Mouse (Mus musculus): ENCODE measurements around the gene Tmem74b. TPM values are rescaled to one million over a fixed set of nuclear protein-coding genes. Genes with fewer than 3 reads are reported as not detected.

The Tmem74b gene
- not detected in 2 replicates for polyA plus RNA-seq (2011; ENCODE audit: insufficient read depth, insufficient read length, low replicate concordance, missing spikeins)

DNA sequence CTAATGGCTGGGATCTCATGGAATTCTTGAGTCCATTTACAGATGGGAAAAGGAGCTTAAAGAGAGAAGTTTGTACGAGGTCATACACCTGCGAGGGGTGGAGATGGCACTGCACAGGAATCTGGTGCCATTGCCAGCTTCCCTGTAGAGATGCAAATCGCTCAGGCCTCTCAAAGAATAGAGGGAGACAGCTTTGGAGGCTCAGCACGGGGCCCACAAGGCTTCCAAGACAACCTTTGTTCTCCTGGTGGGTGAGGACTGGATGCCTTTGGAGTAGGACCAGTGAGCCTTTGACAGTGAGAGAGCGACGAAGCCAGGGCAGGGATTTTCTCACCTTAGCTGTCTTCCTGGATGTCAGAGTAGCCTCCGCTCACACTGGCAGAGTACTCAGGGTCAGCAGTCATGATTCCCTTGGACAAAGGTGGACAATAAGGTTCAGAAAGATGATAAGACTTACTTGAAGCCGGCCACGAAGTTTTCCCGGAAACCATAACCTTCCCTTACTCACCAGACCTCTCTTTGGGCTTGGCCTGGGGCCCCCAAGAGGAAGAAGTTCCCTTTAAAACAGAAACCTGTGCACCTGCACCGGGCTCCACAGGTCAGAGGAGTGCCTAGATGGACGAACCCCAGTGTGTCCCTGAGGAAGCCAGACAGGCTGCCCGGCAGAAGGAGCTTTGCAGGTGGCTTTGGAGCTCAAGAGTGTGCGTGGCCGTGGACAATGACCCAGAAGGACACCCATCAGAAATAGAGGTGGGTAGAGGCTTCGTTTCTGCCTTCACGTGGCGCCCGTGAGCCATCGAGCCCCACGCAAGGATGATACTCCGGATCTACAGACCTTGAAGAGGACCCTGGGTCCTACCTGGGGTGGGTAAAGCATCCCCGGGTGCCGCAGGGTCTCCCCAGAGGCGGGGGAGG lies at the start of gene Tmem74b:
Tmem74b (plus strand) TSS at position 778 of the 915 bp plus-strand sequence.
- Histone ChIP-seq H3K4me1 (ENCODE audit: control insufficient read depth, insufficient read depth, low read length) (no peaks in the 10 kb centered on the region; the same call in 1 of the 2 replicates), H3K4me3 (replicated peaks; ENCODE audit: control insufficient read depth, low read depth, low read length) (no peak within 1 kb of the TSS), H3K27ac (ENCODE audit: control insufficient read depth, insufficient read depth, low read depth, low read length, poor library complexity) (no peak within 1 kb of the TSS; the same call in 1 of the 2 replicates)
- TF ChIP-seq CTCF (IDR thresholded peaks at IDR 0.05; ENCODE audit: control insufficient read depth, insufficient read depth, low read length) (no peak), POLR2A (IDR thresholded peaks at IDR 0.05; ENCODE audit: borderline replicate concordance, control insufficient read depth, low read depth, low read length) (no peak)
- 11% methylated on average over 25 of the region's 25 CpGs for WGBS

DNA sequence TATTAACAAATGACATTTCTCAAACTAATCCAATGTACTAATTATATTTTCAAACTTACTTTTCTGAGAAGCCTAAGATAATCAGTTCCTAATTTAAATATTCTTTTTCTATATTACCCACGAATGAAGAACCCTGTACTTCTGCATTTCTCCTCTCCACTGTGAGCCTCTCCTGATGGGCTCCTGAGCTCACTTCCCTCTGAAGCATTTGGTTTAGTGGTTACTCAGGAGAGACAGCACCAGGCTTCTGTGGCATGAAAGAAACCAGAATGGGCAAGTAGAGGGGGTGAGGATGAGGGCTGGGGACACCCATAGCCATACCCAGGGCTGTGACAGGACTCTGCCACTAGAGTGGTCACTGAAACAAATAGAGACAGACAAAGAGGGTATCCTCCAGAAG lies 49.8 kb upstream of the Tmem74b start:
- TF ChIP-seq CTCF (IDR thresholded peaks at IDR 0.05; ENCODE audit: control insufficient read depth, insufficient read depth, low read length): no peak
- TF ChIP-seq POLR2A (IDR thresholded peaks at IDR 0.05; ENCODE audit: borderline replicate concordance, control insufficient read depth, low read depth, low read length): no peak
- Histone ChIP-seq H3K4me1 (ENCODE audit: control insufficient read depth, insufficient read depth, low read length) (no peaks in the 10 kb centered on the region; the same call in 1 of the 2 replicates), H3K4me3 (replicated peaks; ENCODE audit: control insufficient read depth, low read depth, low read length) (no peak overlapping the region), H3K27ac (ENCODE audit: control insufficient read depth, insufficient read depth, low read depth, low read length, poor library complexity) (no peak overlapping the region)
- WGBS: 2% methylated on average over 1 of the region's 1 CpGs

DNA sequence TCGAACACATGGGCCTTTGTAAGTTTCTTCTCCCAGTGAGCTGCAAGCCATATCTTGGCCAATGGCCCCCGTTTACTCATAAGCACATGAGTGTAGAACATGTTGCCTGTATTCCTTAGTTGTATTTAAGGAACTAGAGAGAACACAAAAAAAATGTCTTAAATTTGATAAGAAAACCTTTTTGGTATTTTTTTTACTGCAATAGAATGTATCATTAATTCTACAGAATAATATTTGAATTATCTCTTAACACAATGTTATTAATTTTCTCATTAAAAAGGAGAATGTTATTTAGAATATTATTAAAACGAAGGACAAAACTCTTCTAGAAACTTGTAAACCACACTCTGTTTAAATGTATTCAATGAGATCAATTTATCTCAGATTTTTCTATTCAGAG lies 33.4 kb upstream of the Tmem74b start, which contains the start of gene Rad21l:
Rad21l (minus strand) TSS at position 101 of the 400 bp plus-strand sequence.
- Histone ChIP-seq H3K4me1 (ENCODE audit: control insufficient read depth, insufficient read depth, low read length) (no peaks in the 10 kb centered on the region), H3K27ac (ENCODE audit: control insufficient read depth, insufficient read depth, low read depth, low read length, poor library complexity) (no peak within 1 kb of the TSS), H3K4me3 (replicated peaks; ENCODE audit: control insufficient read depth, low read depth, low read length) (no peak within 1 kb of the TSS)
- TF ChIP-seq POLR2A (IDR thresholded peaks at IDR 0.05; ENCODE audit: borderline replicate concordance, control insufficient read depth, low read depth, low read length) (no peak), CTCF (IDR thresholded peaks at IDR 0.05; ENCODE audit: control insufficient read depth, insufficient read depth, low read length) (no peak)
- WGBS: 63% methylated on average over 3 of the region's 3 CpGs

DNA sequence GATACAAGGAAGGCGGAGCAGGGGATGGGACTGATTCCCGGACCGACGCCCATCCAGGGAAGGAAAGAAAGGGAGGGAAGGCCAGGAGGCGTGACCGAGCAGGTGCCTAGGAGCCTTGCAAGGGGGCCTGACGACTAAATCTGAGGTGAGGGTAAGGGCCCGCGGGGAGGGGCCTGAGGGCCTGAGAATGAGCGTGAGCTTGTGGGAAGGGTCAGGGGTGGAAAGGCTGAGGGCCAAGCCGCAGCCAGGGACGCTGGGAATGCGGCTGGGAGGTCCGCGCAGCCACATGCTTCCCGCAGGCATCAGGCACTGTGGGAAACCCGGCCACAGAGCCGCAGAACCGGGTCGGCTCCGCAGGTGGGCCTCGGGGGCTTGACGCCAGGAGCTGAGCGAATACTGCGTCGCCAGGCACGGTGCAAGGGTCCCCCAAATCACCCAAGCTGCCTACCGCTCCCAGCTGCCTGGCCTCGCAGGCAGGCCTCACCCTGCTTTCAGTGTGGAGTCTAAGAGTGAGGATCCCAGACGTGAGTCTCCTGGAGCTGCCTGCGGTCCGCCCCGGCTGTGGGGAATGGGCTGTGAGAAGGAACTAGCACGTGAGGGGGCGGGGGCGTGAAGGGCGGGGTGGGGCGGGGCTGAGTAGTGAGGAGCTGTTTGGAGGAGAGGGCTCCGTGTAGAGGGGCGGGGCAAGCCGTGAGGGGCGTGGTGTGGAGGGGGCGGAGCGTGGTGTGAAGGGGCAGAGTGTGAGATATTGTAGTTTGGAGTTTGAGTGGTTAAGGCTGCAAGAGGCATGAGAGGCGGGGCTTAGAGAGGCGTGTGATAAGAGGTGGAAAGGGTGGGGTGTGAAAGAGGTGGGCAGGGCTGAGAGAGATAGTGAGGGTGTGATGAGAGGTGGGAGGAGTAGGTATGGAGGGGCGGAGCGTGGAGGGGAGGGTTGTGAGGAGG lies 31.5 kb upstream of the Tmem74b start:
- H3K4me1 ChIP-seq (ENCODE audit: control insufficient read depth, insufficient read depth, low read length): no peaks in the 10 kb centered on the region
- TF ChIP-seq CTCF (IDR thresholded peaks at IDR 0.05; ENCODE audit: control insufficient read depth, insufficient read depth, low read length) (no peak), POLR2A (IDR thresholded peaks at IDR 0.05; ENCODE audit: borderline replicate concordance, control insufficient read depth, low read depth, low read length) (no peak)
- WGBS: 44% methylated on average over 48 of the region's 48 CpGs

DNA sequence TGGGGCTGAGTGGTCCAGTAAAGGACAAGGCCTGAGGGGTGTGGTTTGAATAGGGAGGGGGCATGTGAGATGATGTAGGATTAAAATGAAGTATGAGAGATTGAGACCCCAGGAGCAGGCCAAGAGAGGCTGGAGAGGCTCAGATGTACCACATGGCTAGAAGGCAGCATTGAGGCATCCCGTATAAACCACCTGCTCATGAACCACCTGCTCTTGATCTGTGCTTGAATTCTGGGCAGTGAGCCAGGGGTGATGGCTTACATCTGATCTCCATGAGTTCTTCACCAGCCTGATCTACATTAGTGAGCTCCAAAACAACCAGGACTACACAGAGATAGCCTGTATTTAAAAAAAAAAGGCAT lies 30.9 kb upstream of the Tmem74b start:
- Histone ChIP-seq H3K4me1 (ENCODE audit: control insufficient read depth, insufficient read depth, low read length) (no peaks in the 10 kb centered on the region), H3K4me3 (replicated peaks; ENCODE audit: control insufficient read depth, low read depth, low read length) (no peak overlapping the region), H3K27ac (ENCODE audit: control insufficient read depth, insufficient read depth, low read depth, low read length, poor library complexity) (no peak overlapping the region)
- WGBS: 67% methylated on average over 1 of the region's 1 CpGs
- TF ChIP-seq POLR2A (IDR thresholded peaks at IDR 0.05; ENCODE audit: borderline replicate concordance, control insufficient read depth, low read depth, low read length) (no peak), CTCF (IDR thresholded peaks at IDR 0.05; ENCODE audit: control insufficient read depth, insufficient read depth, low read length) (no peak)

More for the DNA sequence above, 31.5 kb upstream of the Tmem74b start:
- Histone ChIP-seq H3K27ac (ENCODE audit: control insufficient read depth, insufficient read depth, low read depth, low read length, poor library complexity) (no peak overlapping the region), H3K4me3 (replicated peaks; ENCODE audit: control insufficient read depth, low read depth, low read length) (no peak overlapping the region)

DNA sequence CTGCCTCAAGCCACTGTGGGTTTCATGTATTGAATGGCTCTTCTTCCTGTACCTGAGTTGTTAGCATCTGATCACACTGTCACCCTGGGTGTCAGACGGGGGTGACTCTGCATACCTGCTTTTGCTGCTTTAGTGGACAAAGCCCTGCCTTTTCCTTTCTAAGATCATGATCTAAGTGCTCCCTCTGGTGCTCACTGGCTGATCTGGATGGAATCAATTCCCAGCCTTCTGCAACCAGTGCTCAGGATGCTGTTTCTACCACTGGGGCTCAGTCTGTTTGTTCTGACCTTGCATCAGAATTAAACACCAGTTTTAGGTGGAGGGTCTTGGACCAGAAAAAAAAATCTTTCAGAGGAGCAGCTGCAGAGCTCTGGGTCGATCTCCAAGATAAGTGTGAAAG lies 25.6 kb upstream of the Tmem74b start:
- H3K4me1 ChIP-seq (ENCODE audit: control insufficient read depth, insufficient read depth, low read length): no peaks in the 10 kb centered on the region
- no peak overlapping the region for H3K4me3 ChIP-seq (replicated peaks; ENCODE audit: control insufficient read depth, low read depth, low read length)
- WGBS: 53% methylated on average over 2 of the region's 2 CpGs
- TF ChIP-seq POLR2A (IDR thresholded peaks at IDR 0.05; ENCODE audit: borderline replicate concordance, control insufficient read depth, low read depth, low read length): no peak
- no peak for TF ChIP-seq CTCF (IDR thresholded peaks at IDR 0.05; ENCODE audit: control insufficient read depth, insufficient read depth, low read length)
- H3K27ac ChIP-seq (ENCODE audit: control insufficient read depth, insufficient read depth, low read depth, low read length, poor library complexity): no peak overlapping the region

DNA sequence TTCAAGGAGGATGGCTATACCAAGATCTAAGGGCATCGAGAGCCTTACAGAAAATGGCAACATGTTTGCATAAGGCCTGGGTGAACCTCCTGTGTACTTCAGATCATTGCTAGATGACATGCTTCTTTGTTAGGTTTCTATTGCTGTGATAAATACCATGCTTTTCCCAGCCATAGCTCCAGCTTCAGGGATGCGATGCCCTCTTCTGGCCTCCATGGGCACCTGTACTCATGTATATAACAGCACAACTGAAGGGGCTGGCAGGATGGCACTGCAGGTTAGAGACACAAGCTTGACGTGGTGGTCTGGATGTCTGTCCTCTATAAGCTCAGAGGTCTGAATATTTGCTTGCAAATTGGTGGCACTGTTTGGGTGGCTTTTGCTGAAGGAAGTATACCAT lies 19.5 kb upstream of the Tmem74b start:
- H3K4me1 ChIP-seq (ENCODE audit: control insufficient read depth, insufficient read depth, low read length): no peaks in the 10 kb centered on the region
- TF ChIP-seq POLR2A (IDR thresholded peaks at IDR 0.05; ENCODE audit: borderline replicate concordance, control insufficient read depth, low read depth, low read length) (no peak), CTCF (IDR thresholded peaks at IDR 0.05; ENCODE audit: control insufficient read depth, insufficient read depth, low read length) (peak; percentile 30; the same call in 1 of the 2 replicates)
- no peak overlapping the region for H3K4me3 ChIP-seq (replicated peaks; ENCODE audit: control insufficient read depth, low read depth, low read length)
- WGBS: 54% methylated on average over 3 of the region's 3 CpGs
- H3K27ac ChIP-seq (ENCODE audit: control insufficient read depth, insufficient read depth, low read depth, low read length, poor library complexity): no peak overlapping the region
